Mouse (Mus musculus): ENCODE measurements around the gene Cish. TPM values are rescaled to one million over a fixed set of nuclear protein-coding genes. Genes with fewer than 3 reads are reported as not detected.

Cish gene
- total and polyA plus RNA-seq, 3 experiments: 10.0 to 24.5 TPM; not detected in 1

DNA sequence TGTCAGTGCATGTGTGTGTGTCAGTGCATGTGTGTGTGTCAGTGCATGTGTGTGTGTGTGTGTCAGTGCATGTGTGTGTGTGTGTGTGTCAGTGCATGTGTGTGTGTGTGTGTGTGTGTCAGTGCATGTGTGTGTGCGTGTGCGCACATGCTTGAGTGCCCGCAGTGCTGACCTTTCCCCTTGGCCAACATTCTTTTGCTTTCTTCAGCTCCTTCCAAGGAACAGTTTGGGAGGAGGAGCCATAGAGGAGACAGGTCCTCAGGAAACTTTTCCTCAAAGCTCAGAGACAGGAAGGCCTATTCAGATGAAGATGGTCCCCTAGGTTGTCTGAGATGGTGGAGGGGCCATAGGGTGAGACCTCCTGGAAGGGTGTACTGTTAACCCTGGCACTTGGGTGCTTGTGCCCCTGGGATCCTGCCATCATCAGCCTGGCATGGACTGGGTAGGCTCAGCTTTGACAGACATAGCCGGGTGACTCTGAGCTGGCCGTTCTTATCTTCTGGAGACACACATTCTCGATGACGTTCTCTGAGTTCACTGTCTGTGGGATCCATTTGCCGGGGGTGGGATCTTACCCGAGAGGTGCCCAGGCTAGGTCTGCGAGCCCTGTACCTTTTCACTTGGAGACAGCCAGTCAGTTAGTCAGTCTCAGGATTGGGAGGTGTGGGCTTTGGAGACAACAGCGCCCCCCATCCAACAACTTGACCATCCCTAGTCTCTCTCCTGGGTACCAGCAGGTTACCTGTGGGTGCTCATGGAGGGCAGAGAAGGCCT, 11.5 kb downstream of the Cish start (continued):
- TF ChIP-seq GATA1 (IDR thresholded peaks at IDR 0.05; ENCODE audit: low read depth, low read length) (peak; percentile 61), MAZ (IDR thresholded peaks at IDR 0.05; ENCODE audit: low read depth, low read length) (no peak), NELFE (IDR thresholded peaks at IDR 0.05; ENCODE audit: low read depth, low read length) (no peak; the same call in 1 of the 2 replicates), USF2 (IDR thresholded peaks at IDR 0.05; ENCODE audit: borderline replicate concordance in 1 of 2, insufficient read depth in 1 of 2, low read depth in 1 of 2, low read length in 2 of 2) (no peak), GABPA (IDR thresholded peaks at IDR 0.05; ENCODE audit: low read depth, low read length) (no peak), SMC3 (IDR thresholded peaks at IDR 0.05; ENCODE audit: low read depth, low read length) (no peak), TBP (IDR thresholded peaks at IDR 0.05; ENCODE audit: low read depth, low read length) (no peak), POLR2A (IDR thresholded peaks at IDR 0.05; ENCODE audit: control insufficient read depth in 1 of 2, insufficient read depth in 1 of 2, low read depth in 1 of 2, low read length in 2 of 2, poor library complexity in 1 of 2) (no peak), EP300 (IDR thresholded peaks at IDR 0.05; ENCODE audit: low read depth in 1 of 2, low read length in 2 of 2) (peak; percentile 52 to 58), MYB (IDR thresholded peaks at IDR 0.05; ENCODE audit: low read depth, low read length) (no peak)

DNA sequence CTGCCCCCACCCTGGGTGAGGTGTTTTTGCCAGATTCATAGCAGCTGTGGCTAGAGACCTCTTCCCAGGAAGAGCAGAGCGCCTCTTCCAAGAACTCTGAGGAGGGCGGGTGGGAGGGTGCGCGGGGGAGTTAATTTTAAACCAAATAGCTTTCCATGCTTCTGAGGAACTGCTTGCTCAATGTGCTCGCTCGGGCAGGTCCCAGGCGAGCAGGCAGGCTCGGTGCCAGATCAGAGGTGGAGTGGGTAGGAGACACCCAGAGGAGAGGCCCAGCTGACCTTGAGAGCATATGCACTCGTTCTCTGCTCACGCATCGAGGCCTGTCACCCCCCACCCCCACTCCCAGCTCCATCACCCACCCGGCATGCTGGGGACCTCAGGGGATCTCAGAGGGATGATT, 12.1 kb downstream of the Cish start:
- peak overlapping the region; percentile 63 for H3K9ac ChIP-seq (ENCODE audit: control insufficient read depth, low read depth, low read length, poor library complexity, severe bottlenecking)
- peak; percentile 56 for DNase-seq (ENCODE audit: low read depth, low spot score)
- no peaks in the 10 kb centered on the region for H3K27me3 ChIP-seq (ENCODE audit: control insufficient read depth in 1 of 2, insufficient read depth in 2 of 2, low read length in 2 of 2)
- no peaks in the 10 kb centered on the region for H3K9me3 ChIP-seq (replicated peaks; ENCODE audit: insufficient read depth, low read length)
- no peaks in the 10 kb centered on the region for H3K79me2 ChIP-seq (ENCODE audit: control insufficient read depth, insufficient read depth, low read length, poor library complexity)
- peaks cover 16 to 57% of the 10 kb centered on the region in 2 experiments for H3K4me1 ChIP-seq (ENCODE audit: control insufficient read depth in 1 of 2, insufficient read depth in 2 of 2, low read length in 2 of 2)
- H3K4me3 ChIP-seq (ENCODE audit: control insufficient read depth in 1 of 2, insufficient read depth in 1 of 2, low read depth in 2 of 2, low read length in 2 of 2): peak overlapping the region; percentile 7 to 14; a peak in 2 of 4 replicates
- peak overlapping the region; percentile 71 for H3K27ac ChIP-seq (ENCODE audit: control insufficient read depth, low read depth, low read length)
- H3K36me3 ChIP-seq (ENCODE audit: control insufficient read depth in 1 of 2, insufficient read depth in 2 of 2, low read length in 2 of 2): peaks cover 0 to 32% of the 10 kb centered on the region in 2 experiments; a peak in 2 of 4 replicates
- 0 out of 2 replicates have a peak, but pooled peaks have one; percentile 18 for TF ChIP-seq MAX (IDR thresholded peaks at IDR 0.05; ENCODE audit: low read length)
- TF ChIP-seq ZNF384 (IDR thresholded peaks at IDR 0.05; ENCODE audit: low read depth, low read length): no peak
- no peak for TF ChIP-seq TBP (IDR thresholded peaks at IDR 0.05; ENCODE audit: low read depth, low read length)
- TF ChIP-seq MAFK (IDR thresholded peaks at IDR 0.05; ENCODE audit: borderline replicate concordance, low read depth, low read length): no peak
- 0 out of 2 replicates have a peak, but pooled peaks have one; percentile 24 for TF ChIP-seq MXI1 (IDR thresholded peaks at IDR 0.05; ENCODE audit: low read depth, low read length)
- 0 out of 2 replicates have a peak, but pooled peaks have one; percentile 32 for TF ChIP-seq MYC (IDR thresholded peaks at IDR 0.05; ENCODE audit: low read depth, low read length)

DNA sequence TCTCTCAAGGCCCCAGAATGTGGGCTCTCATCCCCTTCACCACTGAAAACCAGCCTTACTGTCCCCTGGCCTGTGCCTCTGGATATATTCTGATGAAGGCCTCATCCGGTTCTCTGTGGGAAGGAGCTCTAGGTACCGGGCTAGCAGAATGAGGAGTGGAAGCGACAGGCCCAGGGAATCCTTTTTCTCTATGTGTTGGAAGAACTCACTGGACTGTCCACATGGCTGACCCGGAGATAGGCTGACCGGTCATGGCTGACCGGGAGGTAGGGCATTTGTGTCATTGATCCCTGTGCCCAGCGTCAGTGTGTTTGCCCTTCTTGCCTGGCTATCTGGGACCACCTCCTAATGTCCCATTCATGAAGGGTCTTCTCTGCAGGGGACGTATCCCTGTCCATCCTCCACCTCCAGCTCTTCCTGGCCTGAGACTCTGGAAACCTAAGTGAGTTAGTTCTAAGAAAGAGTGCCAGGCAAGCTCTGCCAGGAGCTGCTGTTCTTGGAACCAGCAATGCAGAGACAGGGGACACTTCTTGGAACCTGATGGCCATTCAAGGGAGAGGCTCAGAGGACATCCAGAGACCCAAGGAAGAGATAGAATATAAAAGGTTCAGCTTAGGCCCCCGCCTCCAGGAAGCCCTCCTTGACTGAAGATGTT, 12.6 kb downstream of the Cish start:
- Histone ChIP-seq H3K79me2 (ENCODE audit: control insufficient read depth, insufficient read depth, low read length, poor library complexity) (no peaks in the 10 kb centered on the region), H3K9me3 (replicated peaks; ENCODE audit: insufficient read depth, low read length) (no peaks in the 10 kb centered on the region), H3K27me3 (ENCODE audit: control insufficient read depth in 1 of 2, insufficient read depth in 2 of 2, low read length in 2 of 2) (no peaks in the 10 kb centered on the region), H3K36me3 (ENCODE audit: control insufficient read depth in 1 of 2, insufficient read depth in 2 of 2, low read length in 2 of 2) (peaks cover 0 to 32% of the 10 kb centered on the region in 2 experiments; a peak in 2 of 4 replicates), H3K27ac (ENCODE audit: control insufficient read depth, low read depth, low read length) (peak overlapping the region; percentile 71), H3K4me1 (ENCODE audit: control insufficient read depth in 1 of 2, insufficient read depth in 2 of 2, low read length in 2 of 2) (peaks cover 16 to 57% of the 10 kb centered on the region in 2 experiments), H3K9ac (ENCODE audit: control insufficient read depth, low read depth, low read length, poor library complexity, severe bottlenecking) (peak overlapping the region; percentile 63), H3K4me3 (ENCODE audit: control insufficient read depth in 1 of 2, insufficient read depth in 1 of 2, low read depth in 2 of 2, low read length in 2 of 2) (peak overlapping the region; percentile 7 to 14; a peak in 1 of 4 replicates)
- DNase-seq (ENCODE audit: low read depth, low spot score): no peak
- no peak for TF ChIP-seq MXI1 (IDR thresholded peaks at IDR 0.05; ENCODE audit: low read depth, low read length)
- TF ChIP-seq USF1 (IDR thresholded peaks at IDR 0.05; ENCODE audit: low read depth, low read length): no peak
- no peak for TF ChIP-seq GABPA (IDR thresholded peaks at IDR 0.05; ENCODE audit: low read depth, low read length)
- TF ChIP-seq NELFE (IDR thresholded peaks at IDR 0.05; ENCODE audit: low read depth, low read length): no peak
- no peak for TF ChIP-seq POLR2AphosphoS5 (IDR thresholded peaks at IDR 0.05; ENCODE audit: borderline replicate concordance, low read depth, low read length)
- TF ChIP-seq TCF12 (IDR thresholded peaks at IDR 0.05; ENCODE audit: low read depth, low read length): no peak
- TF ChIP-seq CHD2 (IDR thresholded peaks at IDR 0.05; ENCODE audit: low read length): no peak
- no peak for TF ChIP-seq RAD21 (IDR thresholded peaks at IDR 0.05; ENCODE audit: low read depth, low read length)
- TF ChIP-seq CTCF (IDR thresholded peaks at IDR 0.05 in 2 of 3, conservative IDR thresholded peaks at IDR 0.05 in 1 of 3; ENCODE audit: control insufficient read depth in 1 of 3, insufficient read depth in 1 of 3, low read depth in 2 of 3, low read length in 3 of 3, poor library complexity in 1 of 3, severe bottlenecking in 1 of 3): no peak
- no peak for TF ChIP-seq POLR2A (IDR thresholded peaks at IDR 0.05; ENCODE audit: control insufficient read depth in 1 of 2, insufficient read depth in 1 of 2, low read depth in 1 of 2, low read length in 2 of 2, poor library complexity in 1 of 2)
- TF ChIP-seq ETS1 (IDR thresholded peaks at IDR 0.05; ENCODE audit: low read depth, low read length): no peak
- TF ChIP-seq POLR2AphosphoS2 (IDR thresholded peaks at IDR 0.05; ENCODE audit: low read length): no peak
- no peak for TF ChIP-seq CHD1 (IDR thresholded peaks at IDR 0.05; ENCODE audit: low read depth, low read length)
- no peak for TF ChIP-seq TBP (IDR thresholded peaks at IDR 0.05; ENCODE audit: low read depth, low read length)
- TF ChIP-seq UBTF (IDR thresholded peaks at IDR 0.05; ENCODE audit: borderline replicate concordance, insufficient read depth, low read depth, low read length): no peak
